Mouse (Mus musculus) liver, embryonic 13.5 days (tissue): Measurements from ENCODE around the gene Grip2. TPM values are rescaled to one million over a fixed set of nuclear protein-coding genes. Genes with fewer than 3 reads are reported as not detected.

Source experiments
- ATAC-seq: fragments of 200-750 bp; cut with Nextera tagmentation; 2 replicates; pipeline ENCODE4 v1.8.0; 2017; ENCODE audit warnings: low read depth, mild to moderate bottlenecking, moderate number of reproducible peaks, moderate library complexity
- DNase-seq: peaks from one replicate; pipeline ENCODE4 v3.0.0; 2022
- H3K27ac ChIP-seq: fragments of 300-500 bp; sonication (generic); 2 replicates; pipeline ENCODE4 v1.5.1; 2015; ENCODE audit warnings: moderate library complexity, mild to moderate bottlenecking, inconsistent platforms
- H3K27me3 ChIP-seq: fragments of 300-500 bp; sonication (generic); 2 replicates; pipeline ENCODE4 v1.6.1; 2015; ENCODE audit warnings: mild to moderate bottlenecking, inconsistent platforms
- H3K36me3 ChIP-seq: fragments of 300-500 bp; sonication (generic); 2 replicates; pipeline ENCODE4 v1.6.1; 2015; ENCODE audit warnings: mild to moderate bottlenecking, inconsistent platforms
- H3K4me1 ChIP-seq: fragments of 300-500 bp; sonication (generic); replicated peaks from 2 replicates; pipeline ENCODE4 v1.6.1; 2015; ENCODE audit warnings: inconsistent platforms
- H3K4me2 ChIP-seq: fragments of 300-500 bp; sonication (generic); 2 replicates; pipeline ENCODE4 v1.6.1; 2015; ENCODE audit warnings: inconsistent platforms, mild to moderate bottlenecking, moderate library complexity
- H3K4me3 ChIP-seq: fragments of 300-500 bp; sonication (generic); replicated peaks from 2 replicates; pipeline ENCODE4 v1.5.1; 2015; ENCODE audit warnings: mild to moderate bottlenecking, inconsistent platforms
- H3K9ac ChIP-seq: fragments of 300-500 bp; sonication (generic); 2 replicates; pipeline ENCODE4 v1.6.1; 2015; ENCODE audit warnings: mild to moderate bottlenecking, inconsistent platforms
- H3K9me3 ChIP-seq: fragments of 300-500 bp; sonication (generic); replicated peaks from 2 replicates; pipeline ENCODE4 v1.6.1; 2016; ENCODE audit warnings: inconsistent platforms
- WGBS: fragments of 180-500 bp; shearing (Covaris S2); methylation state at CpG from one replicate; pipeline ENCODE4 v1.1.7; 2015; ENCODE audit not compliant: insufficient replicate concordance; 5-methylcytosine and 5-hydroxymethylcytosine counted together
- polyA plus RNA-seq: library from polyadenylated mRNA; unstranded; fragments of >200 nt; fragmentation: Nextera tagmentation; extraction: Ambion mirVana; gene quantifications from 2 replicates; pipeline ENCODE4 v1.2.1, GENCODE M21; 2015

The Grip2 gene
- polyA plus RNA-seq, 1 experiment from 2014 or later = 0.03 TPM

DNA sequence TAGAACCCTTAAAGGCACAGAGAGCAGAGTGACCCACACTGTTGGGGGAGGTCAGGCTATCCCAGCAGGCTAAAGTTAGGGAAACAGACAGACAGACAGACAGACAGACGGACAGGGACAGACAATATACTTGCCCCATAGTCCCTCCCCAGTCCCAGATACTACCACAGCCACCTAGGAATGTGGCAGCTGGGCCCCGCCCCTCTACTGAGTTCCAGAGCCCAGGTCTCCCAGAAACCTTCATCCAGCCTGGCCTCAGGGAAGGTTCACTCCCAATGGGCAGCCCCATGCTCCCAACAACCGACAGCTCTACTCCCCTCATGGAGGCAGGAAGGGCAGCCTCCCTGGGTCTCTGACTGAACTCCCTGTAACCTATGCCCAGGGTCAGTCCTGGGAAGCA is 31.4 kb downstream of the Grip2 start:
- Histone ChIP-seq H3K27me3 (no peaks in the 10 kb centered on the region; the same call in 1 of the 2 replicates), H3K4me2 (no peak overlapping the region), H3K27ac (no peak overlapping the region), H3K36me3 (no peaks in the 10 kb centered on the region), H3K9me3 (no peaks in the 10 kb centered on the region), H3K4me1 (no peaks in the 10 kb centered on the region), H3K9ac (no peak overlapping the region), H3K4me3 (no peak overlapping the region)
- 33% methylated on average over 3 of the region's 3 CpGs for WGBS
- DNase-seq (no peak), ATAC-seq (no peak)

DNA sequence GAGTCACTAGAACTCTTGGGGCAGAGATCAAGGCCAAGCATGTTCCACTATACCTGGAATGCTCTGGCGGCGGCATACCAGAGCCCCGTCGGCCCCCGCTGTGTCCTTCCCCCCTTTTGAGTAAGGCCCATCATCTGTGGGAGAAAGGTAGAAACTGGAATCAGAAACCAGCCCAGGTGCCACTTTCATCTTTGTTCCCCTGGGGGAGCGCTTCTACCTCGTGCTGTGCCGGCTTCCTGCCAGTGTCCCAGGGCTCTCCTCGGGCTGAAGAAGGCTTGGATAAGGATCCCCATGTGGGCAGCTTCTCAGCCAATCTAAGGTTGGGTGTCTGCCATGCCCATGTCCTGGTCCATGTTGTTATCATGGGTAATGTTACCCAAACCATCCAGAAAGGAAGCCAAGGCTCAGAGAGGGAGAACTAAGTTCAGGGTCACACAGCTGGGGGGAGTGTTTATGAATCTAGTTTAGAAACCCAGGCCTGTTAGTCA is 38.7 kb downstream of the Grip2 start:
- H3K4me1 ChIP-seq = no peaks in the 10 kb centered on the region
- DNase-seq = no peak
- no peak overlapping the region for H3K4me3 ChIP-seq
- no peak for ATAC-seq
- H3K27me3 ChIP-seq = no peaks in the 10 kb centered on the region
- no peak overlapping the region for H3K4me2 ChIP-seq
- H3K36me3 ChIP-seq = no peaks in the 10 kb centered on the region
- H3K9me3 ChIP-seq = no peaks in the 10 kb centered on the region
- no peak overlapping the region for H3K9ac ChIP-seq
- 67% methylated on average over 9 of the region's 9 CpGs for WGBS
- no peak overlapping the region for H3K27ac ChIP-seq

- Histone ChIP-seq H3K36me3 (no peaks in the 10 kb centered on the region), H3K27me3 (no peaks in the 10 kb centered on the region), H3K27ac (no peak overlapping the region), H3K4me2 (no peak overlapping the region), H3K9me3 (no peaks in the 10 kb centered on the region), H3K4me3 (no peak overlapping the region), H3K9ac (no peak overlapping the region), H3K4me1 (no peaks in the 10 kb centered on the region)
- no peak for DNase-seq
- no peak for ATAC-seq
- 51% methylated on average over 3 of the region's 3 CpGs for WGBS
Observed at GRCm38 (mm10) chr6:91785018-91785417, 42.0 kb downstream of the Grip2 start.

DNA sequence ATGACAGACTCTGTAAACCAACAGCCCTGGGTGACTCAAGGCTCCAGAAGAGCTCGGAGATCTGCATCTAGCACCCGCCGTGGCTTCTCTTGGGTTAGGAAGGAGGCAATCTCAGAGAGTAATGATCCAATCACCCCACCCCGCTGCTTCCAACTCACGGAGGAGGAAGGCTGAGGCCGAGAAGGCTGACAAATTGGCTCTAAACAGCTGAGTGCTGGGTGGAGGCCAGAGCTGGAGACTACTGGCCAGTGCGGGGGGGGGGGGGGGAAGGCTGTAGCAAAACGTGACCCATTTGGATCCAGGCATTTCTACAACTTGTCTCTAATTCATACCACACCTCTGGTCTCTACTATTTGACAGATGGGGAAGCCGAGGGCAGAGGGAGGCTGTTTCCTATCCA is 47.8 kb downstream of the Grip2 start:
- Histone ChIP-seq H3K27ac (no peak overlapping the region), H3K4me3 (no peak overlapping the region), H3K27me3 (0 out of 2 replicates have a peak, but pooled peaks cover 3% of the 10 kb centered on the region), H3K9ac (no peak overlapping the region), H3K4me1 (no peaks in the 10 kb centered on the region), H3K9me3 (no peaks in the 10 kb centered on the region), H3K36me3 (no peaks in the 10 kb centered on the region), H3K4me2 (no peak overlapping the region)
- 51% methylated on average over 8 of the region's 9 CpGs for WGBS
- ATAC-seq = no peak
- no peak for DNase-seq

GRCm38 (mm10) chr6:91776543-91776942 is 50.5 kb downstream of the Grip2 start:
- Histone ChIP-seq H3K9ac (no peak overlapping the region), H3K4me2 (no peak overlapping the region), H3K9me3 (no peaks in the 10 kb centered on the region), H3K36me3 (no peaks in the 10 kb centered on the region), H3K4me3 (no peak overlapping the region), H3K27ac (no peak overlapping the region), H3K4me1 (no peaks in the 10 kb centered on the region), H3K27me3 (0 out of 2 replicates have a peak, but pooled peaks cover 3% of the 10 kb centered on the region)
- DNase-seq (peak; percentile 21), ATAC-seq (0 out of 2 replicates have a peak, but pooled peaks have one; percentile 31)
- WGBS = 9% methylated on average over 9 of the region's 9 CpGs

- no peaks in the 10 kb centered on the region for H3K4me1 ChIP-seq
- H3K9ac ChIP-seq = no peak overlapping the region
- no peaks in the 10 kb centered on the region for H3K36me3 ChIP-seq
- no peak overlapping the region for H3K4me2 ChIP-seq
- H3K27me3 ChIP-seq = 0 out of 2 replicates have a peak, but pooled peaks cover 3% of the 10 kb centered on the region
- no peak for DNase-seq
- no peak overlapping the region for H3K27ac ChIP-seq
- no peaks in the 10 kb centered on the region for H3K9me3 ChIP-seq
- ATAC-seq = no peak
- 45% methylated on average over 5 of the region's 5 CpGs for WGBS
- no peak overlapping the region for H3K4me3 ChIP-seq
Observed at GRCm38 (mm10) chr6:91773951-91774350, 53.1 kb downstream of the Grip2 start.

GRCm38 (mm10) chr6:91767550-91767949 is 59.5 kb downstream of the Grip2 start:
- no peaks in the 10 kb centered on the region for H3K27me3 ChIP-seq
- no peaks in the 10 kb centered on the region for H3K36me3 ChIP-seq
- no peak for DNase-seq
- 48% methylated on average over 8 of the region's 8 CpGs for WGBS
- no peak overlapping the region for H3K4me3 ChIP-seq
- no peak overlapping the region for H3K27ac ChIP-seq
- H3K4me2 ChIP-seq = no peak overlapping the region
- H3K9me3 ChIP-seq = no peaks in the 10 kb centered on the region
- ATAC-seq = no peak
- no peaks in the 10 kb centered on the region for H3K4me1 ChIP-seq
- no peak overlapping the region for H3K9ac ChIP-seq

DNA sequence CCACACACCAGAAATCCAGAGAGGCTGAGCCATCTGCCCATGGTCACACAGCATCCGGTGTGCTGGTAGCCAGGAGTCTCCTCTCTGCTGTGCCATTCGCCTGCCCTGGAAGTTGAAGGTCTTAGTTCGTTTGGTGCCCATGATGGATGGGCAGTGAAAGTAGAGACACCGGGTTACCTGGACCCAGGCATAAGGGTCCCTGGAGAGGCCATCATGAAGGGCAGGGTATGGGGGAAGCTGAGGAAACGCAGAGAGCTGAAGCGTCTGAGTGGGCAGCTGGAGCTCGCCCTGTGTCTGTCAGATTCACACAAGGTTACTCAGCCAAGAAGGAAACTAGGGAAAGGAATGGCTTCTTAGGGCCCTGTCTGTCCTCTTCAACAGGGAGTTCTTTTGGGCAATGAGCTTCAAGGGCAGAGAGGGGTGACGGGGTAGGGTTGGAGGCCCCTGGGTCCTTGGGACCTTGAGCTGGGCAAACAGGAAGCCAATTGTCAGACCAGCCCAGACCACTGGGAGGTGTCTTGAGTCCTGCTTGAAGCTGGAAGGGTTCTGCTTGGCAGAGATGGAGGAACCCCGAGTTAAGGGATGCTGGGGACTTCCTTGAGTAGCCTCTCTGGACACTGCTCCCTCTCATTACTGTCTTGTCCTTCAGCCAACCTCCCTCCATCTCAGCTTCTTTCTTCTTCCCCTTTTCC is 64.9 kb downstream of the Grip2 start:
- peaks cover 4% of the 10 kb centered on the region for H3K36me3 ChIP-seq
- H3K27me3 ChIP-seq = no peaks in the 10 kb centered on the region
- H3K4me2 ChIP-seq = no peak overlapping the region
- H3K9me3 ChIP-seq = no peaks in the 10 kb centered on the region
- H3K4me1 ChIP-seq = no peaks in the 10 kb centered on the region
- H3K4me3 ChIP-seq = no peak overlapping the region
- ATAC-seq = no peak
- no peak for DNase-seq
- no peak overlapping the region for H3K27ac ChIP-seq
- H3K9ac ChIP-seq = no peak overlapping the region
- 55% methylated on average over 9 of the region's 9 CpGs for WGBS

GRCm38 (mm10) chr6:91754845-91755244 is 72.2 kb downstream of the Grip2 start:
- no peak for ATAC-seq
- no peak overlapping the region for H3K27ac ChIP-seq
- 77% methylated on average over 12 of the region's 12 CpGs for WGBS
- no peak overlapping the region for H3K9ac ChIP-seq
- DNase-seq = no peak
- H3K27me3 ChIP-seq = no peaks in the 10 kb centered on the region
- H3K4me1 ChIP-seq = no peaks in the 10 kb centered on the region
- H3K9me3 ChIP-seq = no peaks in the 10 kb centered on the region
- no peak overlapping the region for H3K4me3 ChIP-seq
- no peak overlapping the region for H3K4me2 ChIP-seq
- H3K36me3 ChIP-seq = peaks cover 58% of the 10 kb centered on the region

- WGBS = 61% methylated on average over 6 of the region's 6 CpGs
- no peaks in the 10 kb centered on the region for H3K9me3 ChIP-seq
- no peak overlapping the region for H3K4me3 ChIP-seq
- H3K4me2 ChIP-seq = no peak overlapping the region
- DNase-seq = no peak
- H3K27me3 ChIP-seq = no peaks in the 10 kb centered on the region
- no peak for ATAC-seq
- H3K27ac ChIP-seq = no peak overlapping the region; the same call in 1 of the 2 replicates
- no peaks in the 10 kb centered on the region for H3K4me1 ChIP-seq
- H3K36me3 ChIP-seq = peaks cover 61% of the 10 kb centered on the region
- no peak overlapping the region for H3K9ac ChIP-seq
Observed at GRCm38 (mm10) chr6:91754098-91754497, 73.0 kb downstream of the Grip2 start.

DNA sequence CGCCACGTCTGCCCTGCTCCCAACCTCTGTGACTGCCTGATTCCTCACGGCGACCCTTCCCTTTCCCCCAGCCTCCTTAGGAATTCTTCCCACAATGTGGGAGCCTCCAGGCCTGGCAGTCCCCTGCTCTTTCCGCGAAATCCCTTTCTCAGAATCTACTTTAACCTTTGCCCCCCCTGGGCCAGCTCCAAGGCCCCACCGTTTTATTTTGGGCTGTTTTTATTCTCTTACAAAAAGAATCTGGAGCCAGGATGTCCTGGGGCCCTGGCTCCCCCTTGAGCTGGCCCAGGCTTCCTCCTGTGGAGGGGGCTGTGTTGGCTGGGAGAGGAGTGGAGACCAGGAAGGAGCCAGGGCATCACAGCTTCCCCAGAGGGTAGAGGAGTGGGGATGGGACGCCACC is 74.2 kb downstream of the Grip2 start:
- Histone ChIP-seq H3K27me3 (no peaks in the 10 kb centered on the region), H3K9me3 (no peaks in the 10 kb centered on the region), H3K36me3 (peaks cover 71% of the 10 kb centered on the region), H3K4me2 (no peak overlapping the region), H3K27ac (no peak overlapping the region), H3K9ac (no peak overlapping the region), H3K4me1 (no peaks in the 10 kb centered on the region), H3K4me3 (no peak overlapping the region)
- DNase-seq (no peak), ATAC-seq (no peak)
- 60% methylated on average over 8 of the region's 8 CpGs for WGBS

DNA sequence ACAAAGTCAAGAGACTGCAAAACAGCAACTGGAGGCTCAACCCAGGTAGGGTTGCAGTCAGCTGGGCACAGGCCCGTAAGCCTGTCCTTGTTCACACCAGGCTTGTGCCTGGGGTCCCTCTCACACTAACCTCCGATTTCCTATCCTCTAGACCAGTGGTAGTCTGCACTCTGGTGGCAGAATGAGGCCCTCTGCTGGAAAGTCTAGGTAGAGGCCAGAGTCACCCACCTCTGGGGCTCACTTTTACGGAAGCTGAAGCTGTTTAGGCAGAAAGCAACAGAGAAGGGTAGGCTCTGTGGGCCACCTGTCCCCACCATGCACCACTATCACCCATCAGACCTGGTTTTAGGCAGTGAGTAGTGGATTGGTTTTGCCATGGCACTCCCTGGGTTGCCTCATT is 76.1 kb downstream of the Grip2 start:
- no peak overlapping the region for H3K4me2 ChIP-seq
- peaks cover 83% of the 10 kb centered on the region for H3K36me3 ChIP-seq
- 72% methylated on average over 3 of the region's 3 CpGs for WGBS
- no peaks in the 10 kb centered on the region for H3K4me1 ChIP-seq
- ATAC-seq (no peak), DNase-seq (no peak)
- no peak overlapping the region for H3K9ac ChIP-seq
- H3K27me3 ChIP-seq = no peaks in the 10 kb centered on the region
- H3K4me3 ChIP-seq = no peak overlapping the region
- H3K27ac ChIP-seq = no peak overlapping the region
- H3K9me3 ChIP-seq = no peaks in the 10 kb centered on the region
